Mouse (Mus musculus) limb, embryonic 14.5 days (tissue): ENCODE results near the gene Tex10. TPM values are rescaled to one million over a fixed set of nuclear protein-coding genes. Genes with fewer than 3 reads are reported as not detected.

ENCODE experiments used
- ATAC-seq: fragments of 200-750 bp; cut with Nextera tagmentation; 2 replicates; pipeline ENCODE4 v1.8.0; 2017; ENCODE audit warnings: low read depth, moderate number of reproducible peaks, moderate TSS enrichment; ENCODE audit not compliant: low FRiP score
- DNase-seq: peaks from one replicate; pipeline ENCODE4 v3.0.0-alpha.2; 2015; ENCODE audit warnings: low spot score
- H3K27ac ChIP-seq: fragments of 300-500 bp; sonication (generic); replicated peaks from 2 replicates; pipeline ENCODE4 v1.5.1; 2014; ENCODE audit warnings: low read depth, mild to moderate bottlenecking, low read length, moderate library complexity, mixed read lengths
- H3K27me3 ChIP-seq: fragments of 300-500 bp; sonication (generic); 2 replicates; pipeline ENCODE4 v1.6.1; 2014; ENCODE audit warnings: low read length, mixed read lengths; ENCODE audit not compliant: control insufficient read depth, insufficient read depth
- H3K36me3 ChIP-seq: fragments of 300-500 bp; sonication (generic); 2 replicates; pipeline ENCODE4 v1.6.1; 2014; ENCODE audit warnings: mild to moderate bottlenecking, low read length, moderate library complexity, mixed read lengths; ENCODE audit not compliant: control insufficient read depth, insufficient read depth
- H3K4me1 ChIP-seq: fragments of 300-500 bp; sonication (generic); 2 replicates; pipeline ENCODE4 v1.6.1; 2014; ENCODE audit warnings: antibody characterized with exemption, low read length, mixed read lengths; ENCODE audit not compliant: control insufficient read depth, insufficient read depth
- H3K4me2 ChIP-seq: fragments of 300-500 bp; sonication (generic); replicated peaks from 2 replicates; pipeline ENCODE4 v1.6.1; 2014; ENCODE audit warnings: low read depth, mild to moderate bottlenecking, low read length, moderate library complexity; ENCODE audit not compliant: severe bottlenecking
- H3K4me3 ChIP-seq: fragments of 300-500 bp; sonication (generic); replicated peaks from 2 replicates; pipeline ENCODE4 v1.5.1; 2014; ENCODE audit warnings: low read length
- H3K9ac ChIP-seq: fragments of 300-500 bp; sonication (generic); 2 replicates; pipeline ENCODE4 v1.6.1; 2014; ENCODE audit warnings: mild to moderate bottlenecking, low read depth, low read length, moderate library complexity; ENCODE audit not compliant: severe bottlenecking
- H3K9me3 ChIP-seq: fragments of 300-500 bp; sonication (generic); 2 replicates; pipeline ENCODE4 v1.6.1; 2016; ENCODE audit warnings: low read length; ENCODE audit not compliant: control insufficient read depth
- POLR2A ChIP-seq: fragments of 200-500 bp; IDR thresholded peaks from 2 replicates; pipeline ENCODE4 v1.8.0; 2012; ENCODE audit warnings: inconsistent platforms, mild to moderate bottlenecking, moderate library complexity, borderline replicate concordance; ENCODE audit not compliant: insufficient read depth, insufficient read length; ENCODE audit errors: extremely low read depth
- WGBS: fragments of 180-500 bp; shearing (Covaris S2); extraction: QIAGEN DNeasy Blood & Tissue Kit; methylation state at CpG from one replicate; pipeline ENCODE4 v1.1.7; 2014; 5-methylcytosine and 5-hydroxymethylcytosine counted together
- polyA plus RNA-seq, 2 experiments: library from polyadenylated mRNA; depleted of rRNA in 1 of 2; stranded (reverse) in 1 of 2; unstranded in 1 of 2; fragments of >200 nt; fragmentation: Nextera tagmentation in 1 of 2; extraction: Ambion mirVana in 1 of 2; gene quantifications; 2 replicates each; pipeline versions ENCODE4 v1.2.1 to v1.2.3; 2012 to 2014

Gene Tex10
- polyA plus RNA-seq, 2 experiments = 40.5 to 59.2 TPM

GRCm38 (mm10) chr4:48481287-48481686 is 8.0 kb upstream of the Tex10 start:
- DNase-seq (peak; percentile 23), ATAC-seq (no peak)
- H3K9ac ChIP-seq = no peak overlapping the region
- no peak overlapping the region for H3K27ac ChIP-seq
- no peaks in the 10 kb centered on the region for H3K9me3 ChIP-seq
- TF ChIP-seq POLR2A = no peak
- no peaks in the 10 kb centered on the region for H3K27me3 ChIP-seq
- H3K4me1 ChIP-seq = no peaks in the 10 kb centered on the region
- H3K36me3 ChIP-seq = no peaks in the 10 kb centered on the region
- 38% methylated on average over 2 of the region's 2 CpGs for WGBS
- no peak overlapping the region for H3K4me2 ChIP-seq
- no peak overlapping the region for H3K4me3 ChIP-seq

GRCm38 (mm10) chr4:48473651-48474011 is 372 bp upstream of the Tex10 start:
- no peak for DNase-seq
- Histone ChIP-seq H3K9me3 (no peaks in the 10 kb centered on the region), H3K4me3 (peak overlapping the region; percentile 80), H3K4me2 (peak overlapping the region; percentile 70), H3K9ac (no peak overlapping the region), H3K4me1 (peaks cover 9% of the 10 kb centered on the region), H3K27me3 (no peaks in the 10 kb centered on the region), H3K27ac (no peak overlapping the region), H3K36me3 (peaks cover 2% of the 10 kb centered on the region)
- WGBS = 76% methylated on average over 2 of the region's 2 CpGs
- TF ChIP-seq POLR2A = no peak
- ATAC-seq = no peak

GRCm38 (mm10) chr4:48472052-48472791 is 1.0 kb downstream of the Tex10 start:
- Histone ChIP-seq H3K4me2 (peak overlapping the region; percentile 70), H3K9me3 (no peaks in the 10 kb centered on the region), H3K27me3 (no peaks in the 10 kb centered on the region), H3K9ac (peak overlapping the region; percentile 87), H3K4me1 (peaks cover 9% of the 10 kb centered on the region), H3K27ac (0 out of 2 replicates have a peak overlapping the region, but pooled peaks have one; percentile 74), H3K36me3 (peaks cover 13% of the 10 kb centered on the region), H3K4me3 (peak overlapping the region; percentile 80)
- WGBS = 14% methylated on average over 12 of the region's 12 CpGs
- peak; percentile 5 for DNase-seq
- TF ChIP-seq POLR2A = no peak
- ATAC-seq = no peak

GRCm38 (mm10) chr4:48470977-48471376 is 2.3 kb downstream of the Tex10 start:
- peaks cover 9% of the 10 kb centered on the region for H3K4me1 ChIP-seq
- TF ChIP-seq POLR2A = no peak
- H3K4me2 ChIP-seq = no peak overlapping the region
- 49% methylated on average over 1 of the region's 1 CpGs for WGBS
- no peak overlapping the region for H3K4me3 ChIP-seq
- no peak overlapping the region for H3K27ac ChIP-seq
- peaks cover 23% of the 10 kb centered on the region for H3K36me3 ChIP-seq
- ATAC-seq (no peak), DNase-seq (no peak)
- no peaks in the 10 kb centered on the region for H3K9me3 ChIP-seq
- no peak overlapping the region for H3K9ac ChIP-seq
- H3K27me3 ChIP-seq = no peaks in the 10 kb centered on the region

GRCm38 (mm10) chr4:48461060-48461459 is 12.2 kb downstream of the Tex10 start:
- no peaks in the 10 kb centered on the region for H3K4me1 ChIP-seq
- ATAC-seq (no peak), DNase-seq (no peak)
- no peak overlapping the region for H3K9ac ChIP-seq
- peaks cover 60% of the 10 kb centered on the region for H3K36me3 ChIP-seq
- no peak overlapping the region for H3K4me2 ChIP-seq
- no peaks in the 10 kb centered on the region for H3K27me3 ChIP-seq
- no peak for TF ChIP-seq POLR2A
- no peak overlapping the region for H3K4me3 ChIP-seq
- H3K9me3 ChIP-seq = no peaks in the 10 kb centered on the region
- WGBS = 70% methylated on average over 1 of the region's 1 CpGs
- H3K27ac ChIP-seq = no peak overlapping the region
